Mouse (Mus musculus) CD4-positive helper T cell, adult 2 months (primary cell): ENCODE results near the gene Mmp25.

Source experiments
- DNase-seq: peaks from one replicate; pipeline ENCODE4 v3.0.0-alpha.2; 2012; ENCODE audit warnings: low read depth, missing footprints, low spot score

The Mmp25 gene

DNA sequence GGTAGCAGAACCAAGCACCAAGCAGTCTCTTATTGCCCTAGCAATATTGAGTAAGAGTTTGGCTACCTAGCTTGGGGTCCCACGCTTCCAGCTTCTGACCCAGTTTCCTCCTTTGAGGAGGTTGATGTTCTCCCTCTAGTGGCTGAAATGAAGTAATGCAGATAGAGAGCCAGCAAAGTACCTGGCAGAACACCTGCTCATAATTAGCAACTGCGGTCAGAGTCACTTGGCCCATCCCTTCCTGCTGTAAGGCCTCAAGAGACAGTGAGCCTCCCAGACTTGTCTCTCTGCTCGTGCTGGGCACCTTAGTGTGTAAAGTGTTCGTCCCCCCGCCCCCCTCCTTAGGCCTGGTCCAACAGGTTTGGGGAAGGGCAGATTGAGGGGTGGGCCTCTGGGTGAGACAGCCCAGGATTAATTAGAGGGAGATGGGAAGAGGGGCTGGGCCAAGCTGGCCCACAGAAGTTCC, 19.5 kb upstream of the Mmp25 start:
- DNase-seq = peak; percentile 61

DNA sequence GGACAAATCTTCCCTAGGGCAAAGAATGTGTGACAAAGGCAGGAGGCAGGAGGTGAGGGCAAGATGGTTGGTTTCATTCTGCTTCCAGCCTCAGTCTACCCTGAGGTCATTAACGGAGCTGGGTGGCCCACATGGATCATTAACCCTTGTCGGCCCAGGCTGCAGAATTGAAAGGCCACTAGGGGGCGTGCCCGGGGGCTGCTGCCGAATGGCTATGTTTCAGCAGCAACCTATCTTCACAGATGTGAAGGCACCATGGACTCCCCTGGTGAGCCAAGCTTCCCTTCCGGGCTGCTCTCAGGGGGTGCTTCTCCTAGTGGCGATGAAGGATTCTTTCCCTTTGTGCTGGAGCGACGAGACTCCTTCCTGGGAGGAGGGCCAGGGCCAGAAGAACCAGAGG, 16.4 kb upstream of the Mmp25 start:
- peak; percentile 31 for DNase-seq

DNA sequence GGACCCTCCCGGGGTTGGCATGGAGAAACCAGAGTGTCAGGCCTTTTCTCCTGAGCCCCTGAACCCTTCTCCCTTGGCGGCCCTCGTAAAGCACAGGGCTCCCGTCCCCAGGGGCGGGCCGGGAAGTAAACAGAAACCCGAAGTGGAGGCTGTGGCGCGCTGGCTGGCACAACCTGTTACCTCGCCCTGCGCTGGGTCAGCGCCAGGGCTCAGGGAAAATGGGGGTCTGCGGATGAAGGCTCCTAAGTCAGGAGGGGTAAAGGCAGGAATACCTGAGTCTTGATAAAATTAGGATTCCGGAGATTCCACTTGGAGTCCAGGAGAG, 15.8 kb upstream of the Mmp25 start:
- no peak for DNase-seq

DNA sequence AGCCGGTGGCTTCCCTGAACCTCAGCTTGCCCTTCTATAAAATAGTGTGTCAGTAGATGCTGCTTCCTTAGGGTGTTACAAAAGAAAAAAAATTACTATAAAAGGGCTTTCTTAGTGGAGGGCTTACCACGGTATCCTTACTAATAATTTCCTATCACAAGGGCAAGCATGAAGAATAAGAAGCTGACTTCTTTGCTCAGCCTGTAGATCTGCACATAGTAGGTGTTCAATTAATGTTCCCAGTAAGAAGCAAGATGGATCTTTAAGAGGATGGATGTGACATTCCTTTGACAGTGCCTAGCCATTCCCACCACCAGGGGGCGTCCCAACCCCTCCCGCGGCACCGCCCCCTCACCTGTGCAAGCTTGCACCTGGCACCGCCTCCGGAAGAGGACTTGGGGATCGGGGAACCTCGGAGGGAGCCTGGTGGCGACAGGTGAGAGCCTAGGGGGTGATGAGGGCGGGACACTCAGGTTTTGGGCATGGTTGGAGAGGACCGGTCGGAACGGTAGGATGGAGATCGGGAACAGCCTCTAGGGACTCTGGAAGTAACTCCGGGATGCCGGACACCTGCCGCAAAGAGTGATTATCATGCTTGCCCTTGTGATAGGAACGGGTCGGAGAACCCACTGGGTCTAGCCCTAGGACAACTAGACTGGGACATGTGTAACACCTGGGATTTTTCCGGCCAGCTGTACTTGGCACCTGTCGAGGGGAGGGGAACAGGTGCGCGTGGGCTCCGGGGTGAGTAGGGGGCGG, 15.2 kb upstream of the Mmp25 start, which contains the start of gene Bicdl2:
Gene Bicdl2 (plus strand): TSS at position 390 of the 759 bp plus-strand sequence.
- peak; percentile 59 for DNase-seq

DNA sequence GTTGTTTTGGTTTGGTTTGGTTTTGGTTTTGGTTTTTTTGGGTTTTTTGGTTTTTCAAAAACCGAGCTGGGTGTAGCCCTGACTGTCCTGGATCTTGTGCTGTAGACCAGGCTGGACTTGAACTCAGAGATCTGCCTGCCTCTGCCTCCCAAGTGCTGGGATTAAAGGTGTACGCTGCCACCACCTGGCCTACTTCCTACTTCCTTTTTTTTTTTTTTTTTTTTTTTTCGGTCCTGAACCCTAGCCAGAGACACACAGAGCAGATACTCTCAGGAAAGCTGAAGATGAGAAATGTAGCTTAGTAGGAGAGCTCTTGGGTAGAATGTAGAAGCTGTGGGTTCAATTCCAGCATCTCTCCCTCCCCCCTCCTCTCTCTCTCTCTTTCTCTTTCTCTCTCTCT, 13.4 kb upstream of the Mmp25 start:
- DNase-seq = no peak

DNA sequence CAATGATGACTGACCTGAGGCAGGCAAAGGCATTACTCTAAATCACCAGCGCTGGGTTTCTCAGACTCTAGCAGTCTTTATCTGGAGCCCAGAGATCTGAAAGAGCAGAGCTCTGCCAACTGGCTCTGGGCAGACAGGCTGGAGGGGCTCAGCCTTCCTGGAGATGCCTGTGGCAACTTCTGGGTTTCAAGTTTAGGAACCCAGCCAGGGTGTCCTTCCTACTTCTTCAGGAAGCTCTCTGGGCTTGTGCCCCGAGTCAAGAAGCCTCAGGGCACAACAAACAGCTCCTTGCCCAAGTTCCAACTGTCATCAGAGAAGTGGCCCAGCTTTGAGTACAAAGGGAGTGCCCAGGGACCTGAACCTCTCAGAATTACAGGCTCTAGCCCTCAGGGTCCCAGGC, 9.3 kb upstream of the Mmp25 start:
- no peak for DNase-seq

DNA sequence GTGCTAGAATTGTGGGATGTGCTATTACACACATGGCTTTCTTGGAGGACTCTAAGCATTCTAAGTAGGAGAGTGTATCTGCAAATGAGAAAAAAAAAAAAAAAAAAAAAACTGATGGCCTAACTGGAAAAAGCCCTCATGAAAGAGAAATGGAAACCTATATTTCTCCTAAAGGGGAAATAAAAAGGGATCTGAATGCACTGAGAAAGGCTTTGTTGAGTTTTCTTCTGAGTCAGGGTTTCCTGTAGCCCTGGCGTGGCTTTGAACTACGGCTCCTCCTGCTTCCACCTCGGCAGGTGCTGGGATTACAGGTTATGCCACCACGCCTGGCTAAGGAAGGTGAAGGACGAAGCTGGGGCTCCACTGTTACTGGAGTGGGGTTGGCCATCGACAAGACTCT, 8.9 kb upstream of the Mmp25 start:
- DNase-seq = no peak

DNA sequence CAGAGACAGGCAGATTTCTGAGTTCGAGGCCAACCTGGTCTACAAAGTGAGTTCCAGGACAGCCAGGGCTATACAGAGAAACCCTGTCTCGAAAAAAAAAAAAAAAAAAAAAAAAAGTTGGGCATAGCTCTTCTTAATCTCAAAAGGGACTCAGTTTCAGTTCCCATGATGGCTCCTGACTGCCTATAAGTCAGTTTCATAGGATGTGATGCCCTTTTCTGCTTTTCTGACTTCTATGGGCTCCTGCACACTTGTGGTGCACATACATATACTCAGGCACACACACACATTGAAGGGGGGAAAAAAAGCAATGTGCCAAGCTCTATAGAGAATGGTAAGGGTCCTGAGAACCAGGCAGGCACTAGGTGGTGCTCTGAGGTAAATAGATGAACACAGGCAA, 8.2 kb upstream of the Mmp25 start:
- DNase-seq = no peak

DNA sequence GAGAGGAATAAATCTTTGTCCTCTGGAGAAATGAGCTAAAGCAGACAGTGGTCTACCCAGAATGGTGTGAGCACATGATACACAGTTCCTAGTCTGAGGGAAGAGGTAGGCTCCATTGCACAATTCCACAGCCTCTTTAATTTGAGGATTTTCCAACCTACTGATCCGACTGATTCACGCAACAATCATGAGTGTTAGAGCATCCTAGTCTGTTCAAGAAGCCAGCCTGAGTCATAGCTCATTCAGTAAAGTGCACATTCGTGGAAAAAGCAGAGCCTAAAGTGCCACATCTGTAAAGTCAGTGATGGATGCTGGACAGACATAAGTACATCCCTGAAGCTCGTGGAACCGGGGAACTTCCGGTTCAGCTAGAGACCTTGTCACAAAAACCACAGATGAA, 6.3 kb upstream of the Mmp25 start:
- no peak for DNase-seq

DNA sequence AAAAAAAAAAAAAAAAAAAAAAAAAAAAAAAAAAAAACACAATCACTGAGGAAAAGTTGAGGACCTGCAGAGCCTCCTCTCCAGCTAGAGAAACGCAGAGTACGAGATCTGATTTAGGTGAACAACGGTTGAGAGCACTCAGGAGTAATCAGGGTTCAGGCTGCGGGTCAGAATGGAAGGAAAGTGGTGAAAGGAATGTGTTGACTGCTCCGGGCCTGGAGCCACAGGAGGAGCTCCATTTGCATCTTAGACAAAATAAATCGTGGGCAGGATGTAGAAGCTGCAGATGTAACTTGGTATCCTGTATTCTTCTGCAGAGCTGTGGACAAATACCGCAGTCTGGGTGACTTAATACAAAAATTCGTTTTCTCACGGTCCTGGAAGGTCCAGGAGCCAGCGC, 817 bp upstream of the Mmp25 start:
- DNase-seq = no peak

DNA sequence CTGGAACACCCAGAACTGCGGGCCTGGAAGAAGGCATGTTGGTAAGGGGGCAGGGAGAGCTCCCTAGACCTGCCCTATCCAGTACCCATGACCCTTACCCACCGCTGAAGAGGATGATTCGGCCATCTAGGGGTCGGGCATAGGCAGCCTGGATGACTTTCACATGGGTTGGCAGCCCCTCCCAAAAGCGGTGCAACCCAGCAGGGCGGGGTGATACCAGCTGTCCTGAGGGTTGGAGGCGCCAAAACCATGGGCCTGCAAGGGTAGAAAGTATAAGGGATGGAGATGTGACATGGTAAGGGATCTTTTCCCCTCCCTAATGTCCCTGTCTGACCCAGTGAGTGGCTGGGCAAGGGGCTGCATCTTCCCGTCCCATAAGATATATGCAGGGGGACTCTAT, 13.8 kb downstream of the Mmp25 start:
- no peak for DNase-seq

DNA sequence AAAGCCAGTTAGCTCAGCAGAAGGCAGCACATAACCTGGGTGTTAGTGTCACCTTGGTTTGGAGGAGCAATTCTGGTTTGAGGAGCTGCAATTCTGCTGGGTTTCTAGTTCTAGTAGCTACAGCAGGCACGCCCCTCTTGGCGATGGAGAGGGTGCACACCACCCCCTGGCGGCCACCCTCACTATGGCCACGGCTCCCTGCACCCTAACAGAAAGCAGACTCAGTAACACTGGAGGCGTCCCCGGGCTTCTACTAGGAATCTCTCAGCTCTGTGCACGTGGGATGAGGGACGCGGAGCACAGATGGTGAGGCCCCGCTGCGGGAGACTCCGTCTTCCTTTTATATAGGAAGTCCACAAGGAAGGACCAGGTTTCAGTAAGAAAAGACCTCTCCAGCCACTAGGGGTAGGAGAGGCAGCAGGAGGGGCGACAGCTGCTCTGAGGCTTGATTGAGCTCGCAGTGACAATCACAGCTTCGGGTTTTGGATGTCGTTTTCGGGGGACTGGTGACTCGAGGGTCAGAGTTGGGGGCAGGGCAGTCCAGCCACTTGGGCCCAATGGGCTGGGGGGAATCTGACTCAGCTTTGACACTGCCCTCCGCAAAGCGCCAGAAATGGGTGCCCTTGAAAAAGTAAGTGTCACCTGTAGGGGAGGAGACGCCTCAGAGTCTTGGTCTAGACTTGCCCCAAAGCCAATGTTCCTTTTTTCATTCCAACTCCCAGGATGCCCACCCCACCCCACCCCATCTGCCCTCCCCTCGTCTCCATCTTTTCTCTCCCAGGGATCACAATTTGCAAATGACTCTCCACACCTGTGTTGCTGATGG, 14.7 kb downstream of the Mmp25 start:
- DNase-seq = peak; percentile 84

DNA sequence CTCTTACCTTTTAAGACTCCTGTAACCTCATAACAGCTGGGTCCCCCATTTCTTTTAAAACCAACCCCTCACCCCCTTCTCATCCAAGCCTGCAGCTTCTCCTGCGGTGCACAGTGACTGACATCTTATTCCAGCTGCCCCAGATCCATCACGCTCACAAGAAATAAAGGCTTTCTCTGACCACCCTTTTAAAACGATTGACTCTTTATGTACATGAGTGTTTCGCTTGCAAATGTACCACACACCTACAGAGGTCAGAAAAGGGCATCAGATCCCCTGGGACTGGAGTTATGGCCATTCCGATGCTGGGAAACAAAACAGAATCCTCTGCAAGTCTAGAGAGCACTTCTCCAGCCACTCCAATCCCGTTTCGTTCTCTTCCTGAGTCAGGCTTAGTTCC, 17.3 kb downstream of the Mmp25 start:
- DNase-seq = no peak

DNA sequence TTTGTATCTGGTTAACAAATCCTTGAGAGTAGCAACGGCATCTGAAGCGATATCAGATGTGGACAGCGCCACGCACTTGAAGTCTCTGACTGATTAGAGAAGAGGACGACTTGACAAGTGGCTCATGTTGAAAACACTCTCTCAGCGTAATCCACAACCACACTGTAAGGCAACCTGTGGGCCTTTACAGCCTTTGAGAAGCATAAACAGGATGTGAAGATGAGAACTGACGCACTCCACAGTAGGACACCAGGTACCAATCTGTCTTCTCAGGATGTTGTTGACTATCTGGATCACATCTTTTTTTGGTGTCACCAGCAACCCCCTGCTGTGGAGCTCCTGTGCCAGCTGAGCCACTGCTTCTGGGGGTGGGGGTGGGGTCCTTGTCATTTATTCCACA, 24.7 kb downstream of the Mmp25 start:
- DNase-seq = peak; percentile 90

DNA sequence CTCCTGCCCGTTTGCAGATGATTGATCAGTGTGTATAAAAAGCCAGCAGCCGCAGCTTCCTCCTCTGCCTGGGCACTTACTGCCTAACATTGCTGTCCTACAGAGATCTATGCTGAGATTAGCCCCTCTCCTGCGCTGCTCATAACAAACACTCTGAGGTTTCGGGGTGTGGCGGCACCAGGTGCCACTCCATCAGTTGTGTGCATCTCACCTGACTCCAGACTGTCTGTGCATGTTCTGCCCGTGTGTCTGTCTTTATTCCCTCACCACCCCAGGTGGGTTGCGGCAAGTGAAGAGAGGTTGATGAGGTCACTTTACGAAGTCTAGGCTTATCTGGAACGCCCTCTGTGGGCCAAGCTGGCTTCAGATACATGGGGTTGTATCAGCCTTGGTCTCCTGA, 28.0 kb downstream of the Mmp25 start:
- DNase-seq = peak; percentile 79

DNA sequence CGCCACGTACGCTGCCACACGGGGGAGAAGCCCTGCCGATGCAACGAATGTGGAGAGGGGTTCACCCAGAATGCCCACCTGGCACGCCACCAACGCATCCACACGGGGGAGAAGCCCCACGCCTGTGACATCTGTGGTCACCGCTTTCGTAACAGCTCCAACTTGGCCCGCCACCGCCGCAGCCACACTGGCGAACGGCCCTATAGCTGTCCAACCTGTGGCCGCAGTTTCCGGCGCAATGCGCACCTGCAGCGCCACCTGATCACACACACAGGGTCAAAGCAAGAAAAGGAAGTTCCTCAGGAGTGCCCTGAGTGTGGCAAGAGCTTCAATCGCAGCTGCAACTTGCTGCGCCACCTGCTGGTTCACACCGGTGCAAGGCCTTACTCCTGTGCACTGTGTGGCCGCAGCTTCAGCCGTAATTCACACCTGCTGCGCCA, 34.7 kb downstream of the Mmp25 start:
- peak; percentile 88 for DNase-seq

DNA sequence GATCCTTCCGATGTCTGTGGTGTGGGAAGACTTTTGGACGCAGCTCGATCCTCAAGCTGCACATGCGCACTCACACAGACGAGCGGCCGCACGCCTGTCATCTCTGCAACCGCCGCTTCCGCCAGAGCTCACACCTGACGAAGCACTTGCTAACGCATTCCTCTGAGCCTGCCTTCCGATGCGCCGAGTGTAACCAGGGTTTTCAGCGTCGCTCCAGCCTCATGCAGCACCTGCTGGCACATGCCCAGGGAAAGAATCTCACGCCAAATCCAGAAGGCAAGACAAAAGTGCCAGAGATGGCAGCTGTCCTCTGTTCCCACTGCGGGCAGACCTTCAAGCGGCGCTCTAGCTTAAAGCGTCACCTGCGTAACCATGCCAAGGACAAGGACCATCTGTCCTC, 35.5 kb downstream of the Mmp25 start:
- no peak for DNase-seq

DNA sequence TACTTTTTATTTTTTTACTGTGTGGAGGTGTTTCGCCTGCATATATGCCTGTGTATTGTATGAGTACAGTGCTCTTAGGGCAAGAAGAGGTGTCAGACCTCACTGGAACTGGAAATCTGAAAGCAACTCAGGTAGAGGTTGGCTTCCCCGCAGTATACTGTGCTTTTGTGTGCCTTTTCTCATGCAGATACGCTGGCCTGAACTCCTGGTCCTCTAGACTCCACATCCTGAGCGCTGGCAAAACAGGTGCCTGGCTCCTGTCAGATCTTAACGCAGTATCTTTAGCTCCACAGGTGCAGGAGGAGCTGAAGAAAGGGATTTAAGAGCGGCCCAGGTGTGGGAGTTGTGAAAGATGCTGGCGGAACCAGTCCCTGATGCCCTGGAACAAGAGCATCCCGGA, 39.9 kb downstream of the Mmp25 start:
- DNase-seq = no peak

DNA sequence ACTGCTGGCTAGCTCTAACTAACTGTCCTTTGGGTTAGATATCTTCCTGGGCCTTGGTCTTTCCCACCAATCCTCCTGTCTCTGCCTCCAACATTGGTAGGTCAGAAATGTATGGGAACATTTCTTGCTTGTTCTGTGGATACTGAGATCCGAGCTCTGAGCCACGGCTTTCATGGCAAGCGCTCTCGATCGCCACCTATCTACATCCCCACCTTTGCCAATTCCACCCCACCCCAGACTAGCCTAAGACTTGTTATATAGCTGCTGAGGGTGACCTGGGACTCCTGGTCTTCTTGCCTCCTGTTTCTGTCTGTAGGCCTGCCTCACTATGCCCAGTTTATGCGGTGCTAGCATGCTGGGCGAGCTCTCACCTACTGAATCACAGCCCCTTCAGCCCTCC, 40.7 kb downstream of the Mmp25 start:
- DNase-seq = no peak

DNA sequence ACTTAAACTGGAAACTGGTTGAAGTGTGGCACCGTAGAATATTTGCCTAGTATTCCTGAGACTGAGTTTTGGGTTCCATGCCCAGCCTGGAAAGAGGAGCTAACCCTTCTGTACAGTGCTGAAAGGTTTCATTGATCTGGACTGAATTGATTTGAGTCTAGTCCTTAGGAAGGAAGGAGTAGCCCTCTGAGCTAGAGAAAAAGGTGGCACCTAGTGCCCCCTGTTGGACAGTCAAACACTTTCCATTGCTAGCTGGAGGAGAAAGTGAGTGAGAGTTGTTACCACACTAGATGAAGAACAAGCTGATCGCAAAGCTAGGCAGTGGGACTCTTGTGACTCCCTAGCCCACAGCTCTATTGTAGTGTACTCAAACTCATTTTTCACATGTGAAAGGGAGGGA, 41.5 kb downstream of the Mmp25 start:
- peak; percentile 63 for DNase-seq

DNA sequence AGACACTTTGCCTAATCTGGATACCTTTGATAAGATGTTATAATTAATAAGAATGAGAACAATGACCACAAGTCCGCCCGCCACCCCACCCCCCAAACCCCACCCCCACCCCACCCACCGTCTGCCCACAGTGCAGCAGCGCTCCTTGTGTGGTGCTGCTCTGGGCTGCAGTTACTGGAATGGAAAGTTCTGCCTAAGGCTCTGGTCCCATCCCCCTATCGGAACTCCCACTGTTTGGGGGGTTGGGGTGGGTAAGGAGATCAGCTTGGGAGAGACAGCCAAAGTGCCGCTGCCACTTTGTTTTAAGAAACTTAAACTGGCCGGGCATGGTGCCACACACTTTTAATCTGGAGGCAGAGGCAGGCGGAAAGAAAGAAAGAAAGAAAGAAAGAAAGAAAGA, 42.0 kb downstream of the Mmp25 start:
- no peak for DNase-seq

DNA sequence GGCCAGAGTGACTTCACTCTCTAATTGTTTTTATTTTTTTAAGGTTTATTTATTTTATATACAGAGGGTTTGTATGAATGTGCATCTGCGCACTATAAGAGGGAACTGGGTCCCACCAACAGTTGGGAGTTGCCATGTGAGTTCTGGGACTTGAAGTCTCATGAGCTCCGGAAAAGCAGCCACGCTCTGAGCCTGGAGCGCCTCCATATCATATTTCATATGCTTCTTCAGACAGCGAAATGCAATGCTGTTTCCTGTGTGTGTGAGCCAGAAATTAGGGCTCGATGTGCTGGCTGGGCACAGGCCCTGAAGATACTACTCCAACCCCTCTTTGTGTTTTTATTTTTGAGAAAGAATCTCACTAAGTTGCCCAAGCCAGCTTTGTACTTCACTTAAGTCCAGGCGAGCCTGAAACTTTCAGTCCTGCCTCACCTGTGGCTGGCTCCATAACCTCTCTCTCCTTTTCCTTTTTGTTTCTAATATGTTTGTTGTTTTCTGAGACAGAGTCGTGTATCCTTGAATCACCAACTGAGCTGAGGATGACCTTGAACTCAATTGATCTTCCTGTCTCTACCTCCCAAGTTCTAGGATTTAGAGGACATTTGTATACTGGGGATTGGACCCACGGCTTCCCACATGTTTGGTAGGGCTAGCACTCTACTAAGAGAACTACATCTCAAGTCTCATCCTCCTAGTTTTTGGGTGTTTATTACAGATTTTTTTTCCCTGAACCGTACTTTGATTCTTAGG, 43.1 kb downstream of the Mmp25 start:
- no peak for DNase-seq
